Mouse (Mus musculus): ENCODE data around the gene Zdhhc19. TPM values are rescaled to one million over a fixed set of nuclear protein-coding genes. Genes with fewer than 3 reads are reported as not detected.
"Not testable (repeated sequence)": the region's sequence is repeated elsewhere in the genome, so short reads cannot be mapped to it uniquely, and the experiment has no call there.

Zdhhc19 gene
- total RNA-seq, 4 experiments from 2014 or later, result 0.27 TPM; not detected in 3

- DNase-seq (ENCODE audit: low spot score in 2 of 2), result no peak
Observed at GRCm38 (mm10) chr16:32487234-32488111, 8.6 kb upstream of the Zdhhc19 start, which contains the start of gene Slc51a. Slc51a (minus strand) TSS chr16:32487879.

DNA sequence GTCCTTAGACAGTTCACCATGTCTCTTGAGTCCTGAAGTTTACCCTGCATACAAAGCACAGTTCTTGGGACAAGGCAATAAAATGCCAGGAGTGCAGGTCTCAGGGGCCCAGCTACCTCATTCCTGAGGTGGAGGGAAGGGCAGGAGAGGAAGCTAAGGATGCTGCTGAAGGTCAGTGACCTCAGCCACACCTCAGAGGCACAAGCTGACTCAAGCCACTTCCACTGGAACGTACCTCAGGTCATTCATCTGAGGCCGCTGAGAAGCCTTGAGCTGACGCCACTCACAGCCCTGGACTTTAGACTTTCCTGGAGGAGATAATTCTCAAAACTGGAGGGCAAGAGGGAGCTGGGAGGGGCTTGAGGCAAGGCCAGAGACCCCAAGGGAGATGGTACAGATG lies 7.1 kb upstream of the Zdhhc19 start:
- no peak for DNase-seq (ENCODE audit: low spot score in 2 of 2)

GRCm38 (mm10) chr16:32494371-32494770 lies 1.7 kb upstream of the Zdhhc19 start:
- not testable (repeated sequence) for DNase-seq (ENCODE audit: low spot score in 2 of 2)

DNA sequence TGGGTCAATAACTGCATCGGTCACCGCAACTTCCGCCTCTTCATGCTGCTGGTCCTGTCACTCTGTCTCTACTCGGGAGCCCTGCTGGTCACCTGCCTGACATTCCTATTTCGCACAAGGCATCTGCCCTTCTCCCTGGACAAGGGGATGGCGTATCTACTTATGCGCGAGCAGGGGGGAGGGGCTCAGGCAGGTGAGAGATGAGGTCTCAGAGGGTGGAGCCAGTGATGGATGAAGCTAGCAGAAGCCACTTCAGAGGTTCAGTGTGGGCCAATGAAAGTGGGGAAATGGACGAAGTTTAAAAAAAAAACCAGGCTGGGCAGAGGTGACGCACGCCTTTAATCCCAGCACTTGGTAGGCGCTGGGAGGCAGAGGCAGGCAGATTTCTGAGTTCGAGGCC lies 2.9 kb downstream of the Zdhhc19 start:
- no peak for DNase-seq (ENCODE audit: low spot score in 2 of 2)

DNA sequence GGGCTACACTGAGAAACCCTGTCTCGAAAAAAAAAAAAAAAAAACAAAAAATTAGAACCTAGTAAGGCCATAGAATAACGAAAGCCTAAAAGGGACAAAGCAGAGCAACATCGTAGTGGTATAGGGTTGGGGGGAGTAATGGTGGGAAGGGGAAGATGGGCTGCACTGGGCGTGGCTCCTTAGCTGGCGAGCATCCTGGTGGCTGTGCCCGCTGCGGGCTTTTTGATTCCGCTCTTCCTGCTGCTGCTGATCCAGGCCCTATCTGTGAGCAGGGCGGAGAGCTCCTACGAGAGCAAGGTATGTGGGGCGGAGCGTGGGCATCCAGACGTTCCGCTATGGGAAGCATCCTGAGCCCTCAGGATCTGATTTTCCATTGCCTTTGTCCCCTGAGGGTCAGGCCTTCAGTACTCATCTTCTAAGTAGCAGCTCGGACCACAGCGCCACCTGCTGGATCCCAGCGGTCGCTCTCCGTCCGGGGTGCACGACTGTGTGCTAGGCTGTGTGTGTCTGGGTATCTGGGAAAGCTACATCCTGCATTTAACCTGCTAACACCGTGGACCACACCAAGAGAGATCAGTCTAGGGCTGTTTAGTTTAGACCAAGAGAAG lies 3.5 kb downstream of the Zdhhc19 start:
- peak; percentile 76 to 87 for DNase-seq (ENCODE audit: low spot score in 2 of 2)

DNA sequence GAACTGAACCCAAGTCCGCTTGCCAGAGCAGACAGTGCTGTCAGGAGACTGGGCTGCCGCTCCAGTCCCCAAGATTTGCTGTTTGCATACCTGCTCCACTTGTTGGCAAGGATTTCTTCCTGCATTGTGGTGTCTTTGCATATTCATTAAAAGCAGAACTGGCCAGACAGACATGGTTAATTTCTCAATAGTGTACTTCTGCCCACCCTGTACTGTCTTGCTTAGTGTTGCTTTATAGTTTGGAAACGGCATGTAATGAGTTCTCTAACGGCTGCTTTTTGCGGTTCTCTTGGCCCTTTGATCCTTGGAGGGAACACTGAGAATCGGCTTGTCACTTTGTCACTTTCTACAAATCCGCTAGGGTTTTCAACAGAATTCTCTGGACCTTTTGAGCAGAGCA lies 5.4 kb downstream of the Zdhhc19 start:
- DNase-seq (ENCODE audit: low spot score in 2 of 2), result no peak

DNA sequence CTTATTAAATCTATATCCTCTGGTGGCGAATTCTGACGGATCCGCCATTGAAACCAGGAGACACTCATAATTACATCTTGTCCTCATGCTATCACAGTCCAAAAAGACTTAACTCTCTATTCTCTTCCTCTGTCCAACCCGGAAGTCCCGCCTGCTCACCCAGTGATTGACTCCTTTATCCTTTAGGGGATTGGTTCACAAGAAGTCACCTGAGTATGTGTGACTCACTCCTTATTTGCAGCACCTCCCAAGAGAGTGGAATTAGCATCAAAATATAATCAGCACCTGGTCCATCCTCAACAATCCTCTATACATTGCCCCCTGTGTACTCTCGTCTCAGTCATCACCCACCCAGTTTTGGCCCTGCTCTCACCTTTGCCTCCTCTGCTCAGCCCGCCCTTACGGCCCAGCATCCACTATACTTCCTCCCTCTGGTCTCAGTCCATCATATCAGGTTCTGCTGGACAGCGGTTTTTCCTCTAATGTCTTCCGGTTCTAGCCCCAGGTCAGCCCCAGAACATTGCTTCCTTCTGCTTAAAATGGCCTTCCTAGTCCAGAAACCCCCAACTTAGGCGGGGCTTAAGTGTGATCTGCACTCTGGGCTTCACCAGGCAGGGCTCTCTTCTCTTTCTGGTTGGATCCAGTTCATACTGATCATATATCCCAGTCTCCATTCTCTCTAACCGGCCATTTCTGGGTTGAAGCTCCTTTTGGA lies 6.7 kb downstream of the Zdhhc19 start:
- no peak for DNase-seq (ENCODE audit: low spot score in 2 of 2)

DNA sequence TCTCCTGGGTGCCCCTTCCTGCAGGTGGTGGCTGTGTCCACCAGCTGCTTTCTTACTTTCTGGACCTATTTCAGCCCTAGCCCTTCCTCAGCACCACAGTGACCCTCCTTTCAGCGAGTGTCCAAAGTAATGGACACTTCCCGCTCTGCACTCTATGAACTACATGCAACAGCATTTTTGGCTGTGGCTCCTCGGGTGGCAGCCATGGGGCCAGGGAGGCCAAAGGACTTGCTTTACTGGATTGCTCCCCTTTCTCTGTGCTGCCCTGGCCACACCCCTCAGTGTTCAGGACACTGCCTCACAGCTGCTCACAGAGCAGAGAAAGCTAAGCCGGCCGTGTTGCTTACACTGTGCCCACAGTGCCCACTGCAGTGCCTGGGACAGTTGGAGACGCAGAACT lies 7.6 kb downstream of the Zdhhc19 start:
- DNase-seq (ENCODE audit: low spot score in 2 of 2), result no peak

- DNase-seq (ENCODE audit: low spot score in 2 of 2), result no peak
Observed at GRCm38 (mm10) chr16:32506298-32506697, 10.2 kb downstream of the Zdhhc19 start.

GRCm38 (mm10) chr16:32506868-32507267 lies 10.8 kb downstream of the Zdhhc19 start:
- DNase-seq (ENCODE audit: low spot score in 2 of 2), result no peak

GRCm38 (mm10) chr16:32507407-32507806 lies 11.3 kb downstream of the Zdhhc19 start:
- peak in 1 of 2 experiments; percentile 57 for DNase-seq (ENCODE audit: low spot score in 2 of 2)

DNA sequence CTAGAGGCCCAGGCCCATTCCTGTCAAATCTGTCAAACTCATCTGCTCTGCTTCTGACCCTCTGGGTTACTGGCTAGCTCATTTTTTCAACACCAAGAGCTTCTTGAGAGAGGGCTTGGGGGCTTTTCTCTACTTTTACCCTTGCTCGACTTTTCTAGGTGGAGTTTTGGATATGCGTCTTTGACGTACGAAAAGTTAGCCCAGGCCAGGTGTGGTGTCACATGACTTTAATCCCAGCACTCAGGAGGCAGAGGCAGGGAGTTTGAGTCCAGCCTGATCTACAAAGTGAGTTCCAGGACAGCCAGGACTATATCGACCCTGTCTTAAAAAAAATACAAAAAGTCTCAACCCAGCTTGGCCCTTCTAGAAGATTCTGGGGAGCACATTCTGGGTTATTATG lies 12.0 kb downstream of the Zdhhc19 start:
- no peak for DNase-seq (ENCODE audit: low spot score in 2 of 2)

GRCm38 (mm10) chr16:32508506-32509065 lies 12.5 kb downstream of the Zdhhc19 start:
- no peak for DNase-seq (ENCODE audit: low spot score in 2 of 2)

GRCm38 (mm10) chr16:32509066-32509942 lies 13.2 kb downstream of the Zdhhc19 start:
- no peak for DNase-seq (ENCODE audit: low spot score in 2 of 2)

- DNase-seq (ENCODE audit: low spot score in 2 of 2), result no peak
Observed at GRCm38 (mm10) chr16:32510399-32511337, 14.6 kb downstream of the Zdhhc19 start.

GRCm38 (mm10) chr16:32511338-32511734 lies 15.3 kb downstream of the Zdhhc19 start:
- no peak for DNase-seq (ENCODE audit: low spot score in 2 of 2)

DNA sequence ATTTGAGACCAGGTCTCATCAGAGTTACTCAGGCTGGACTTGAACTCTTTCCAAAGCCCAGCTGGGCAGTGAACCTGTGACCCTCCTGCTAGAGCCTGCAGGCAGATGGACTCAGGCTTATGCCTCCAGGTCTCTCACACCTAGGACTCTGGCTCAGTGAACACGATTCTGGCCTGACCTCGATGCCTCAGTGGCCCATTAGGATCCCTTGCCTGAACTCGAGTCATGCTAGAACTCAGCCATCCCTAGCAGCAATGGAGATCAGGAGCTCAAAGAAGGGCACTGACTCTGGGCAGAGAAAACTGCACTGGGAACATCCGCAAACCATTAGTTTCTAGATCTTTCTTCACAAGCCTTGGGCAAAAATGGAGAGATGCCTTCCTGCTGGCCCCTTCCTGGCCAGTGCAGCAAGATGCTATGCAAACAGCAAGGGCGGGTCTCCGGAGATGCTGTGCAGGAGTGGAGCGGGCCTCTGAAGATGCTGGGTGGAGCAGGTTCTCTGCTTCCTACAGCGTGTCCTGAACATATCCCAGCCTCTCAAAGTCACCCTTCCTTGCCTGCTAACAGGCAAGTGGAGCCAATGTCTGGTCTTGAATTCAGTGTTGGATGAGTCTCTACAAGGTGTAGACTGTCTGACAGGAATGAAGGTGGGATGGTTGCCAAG lies 15.9 kb downstream of the Zdhhc19 start:
- DNase-seq (ENCODE audit: low spot score in 2 of 2), result no peak

GRCm38 (mm10) chr16:32512921-32513320 lies 16.9 kb downstream of the Zdhhc19 start:
- DNase-seq (ENCODE audit: low spot score in 2 of 2), result no peak

- no peak for DNase-seq (ENCODE audit: low spot score in 2 of 2)
Observed at GRCm38 (mm10) chr16:32513401-32513800, 17.3 kb downstream of the Zdhhc19 start.
